Mouse (Mus musculus) limb, embryonic 10.5 days (tissue): ENCODE measurements around the gene Vmn2r27. TPM values are rescaled to one million over a fixed set of nuclear protein-coding genes. Genes with fewer than 3 reads are reported as not detected.

ENCODE experiments used
- polyA plus RNA-seq: library from polyadenylated mRNA; unstranded; fragments of >200 nt; fragmentation: Nextera tagmentation; extraction: Ambion mirVana; gene quantifications from 2 replicates; pipeline ENCODE4 v1.2.1, GENCODE M21; 2016

Gene Vmn2r27
- polyA plus RNA-seq, 1 experiment from 2014 or later = not detected

Other genes with a start within 250 kb of the Vmn2r27 start
- not detected in 2 replicates for gene Vmn2r26, start 207.3 kb downstream of the Vmn2r27 start, polyA plus RNA-seq
- gene Cd163, start 72.8 kb upstream of the Vmn2r27 start, polyA plus RNA-seq = not detected in 2 replicates
- gene Pex5, start 183.2 kb upstream of the Vmn2r27 start, polyA plus RNA-seq = 38.0 and 41.4 TPM in 2 replicates
- 2.1 and 5.4 TPM in 2 replicates for gene Clstn3, start 232.9 kb upstream of the Vmn2r27 start, polyA plus RNA-seq